Mouse (Mus musculus): ENCODE data around the gene Gm10447. TPM values are rescaled to one million over a fixed set of nuclear protein-coding genes. Genes with fewer than 3 reads are reported as not detected.

Gene Gm10447
- polyA plus RNA-seq, 1 experiment: 0.10 TPM

- Histone ChIP-seq H3K27ac (ENCODE audit: insufficient read depth, low read length) (no peak overlapping the region), H3K4me1 (ENCODE audit: control insufficient read depth, insufficient read depth, low read length) (no peaks in the 10 kb centered on the region), H3K4me3 (ENCODE audit: insufficient read depth, low read length) (no peak overlapping the region)
- TF ChIP-seq POLR2A (IDR thresholded peaks at IDR 0.05; ENCODE audit: extremely low read depth, insufficient read depth, low read length): no peak
These were observed 6.7 kb downstream of the Gm10447 start for GRCm38 (mm10) chr11:53450070-53450705.

- Histone ChIP-seq H3K27ac (ENCODE audit: insufficient read depth, low read length) (no peak overlapping the region), H3K4me1 (ENCODE audit: control insufficient read depth, insufficient read depth, low read length) (no peaks in the 10 kb centered on the region), H3K4me3 (ENCODE audit: insufficient read depth, low read length) (no peak overlapping the region)
- TF ChIP-seq POLR2A (IDR thresholded peaks at IDR 0.05; ENCODE audit: extremely low read depth, insufficient read depth, low read length): no peak
- no peak for TF ChIP-seq CTCF (IDR thresholded peaks at IDR 0.05; ENCODE audit: extremely low read depth, insufficient read depth, low read length)
These were observed 8.4 kb downstream of the Gm10447 start for GRCm38 (mm10) chr11:53448529-53448928.

DNA sequence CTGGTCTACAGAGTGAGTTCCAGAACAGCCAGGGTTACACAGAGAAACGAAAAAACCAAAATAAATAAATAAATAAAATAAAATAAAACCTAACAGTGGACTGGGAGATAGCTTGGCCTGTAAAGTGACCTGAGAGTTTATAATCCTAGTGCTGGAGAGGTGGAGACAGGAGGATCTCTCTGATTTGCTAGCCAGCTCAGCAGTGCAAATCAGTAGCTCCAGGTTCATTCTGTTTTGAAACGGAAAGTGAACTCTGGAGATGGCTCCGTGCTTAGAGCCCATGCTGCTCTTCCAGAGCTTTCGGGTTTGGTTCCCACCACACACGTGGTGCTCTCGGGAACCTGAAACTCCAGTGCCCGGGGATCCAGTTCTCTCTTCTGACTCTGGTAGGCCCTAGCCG is 8.9 kb downstream of the Gm10447 start:
- TF ChIP-seq CTCF (IDR thresholded peaks at IDR 0.05; ENCODE audit: extremely low read depth, insufficient read depth, low read length) (no peak), POLR2A (IDR thresholded peaks at IDR 0.05; ENCODE audit: extremely low read depth, insufficient read depth, low read length) (no peak)
- no peak overlapping the region for H3K27ac ChIP-seq (ENCODE audit: insufficient read depth, low read length)
- H3K4me1 ChIP-seq (ENCODE audit: control insufficient read depth, insufficient read depth, low read length): no peaks in the 10 kb centered on the region
- no peak overlapping the region for H3K4me3 ChIP-seq (ENCODE audit: insufficient read depth, low read length)

- TF ChIP-seq POLR2A (IDR thresholded peaks at IDR 0.05; ENCODE audit: extremely low read depth, insufficient read depth, low read length) (no peak), CTCF (IDR thresholded peaks at IDR 0.05; ENCODE audit: extremely low read depth, insufficient read depth, low read length) (no peak)
- Histone ChIP-seq H3K4me1 (ENCODE audit: control insufficient read depth, insufficient read depth, low read length) (no peaks in the 10 kb centered on the region), H3K27ac (ENCODE audit: insufficient read depth, low read length) (no peak overlapping the region), H3K4me3 (ENCODE audit: insufficient read depth, low read length) (no peak overlapping the region)
These were observed 10.7 kb downstream of the Gm10447 start for GRCm38 (mm10) chr11:53446183-53446582.

DNA sequence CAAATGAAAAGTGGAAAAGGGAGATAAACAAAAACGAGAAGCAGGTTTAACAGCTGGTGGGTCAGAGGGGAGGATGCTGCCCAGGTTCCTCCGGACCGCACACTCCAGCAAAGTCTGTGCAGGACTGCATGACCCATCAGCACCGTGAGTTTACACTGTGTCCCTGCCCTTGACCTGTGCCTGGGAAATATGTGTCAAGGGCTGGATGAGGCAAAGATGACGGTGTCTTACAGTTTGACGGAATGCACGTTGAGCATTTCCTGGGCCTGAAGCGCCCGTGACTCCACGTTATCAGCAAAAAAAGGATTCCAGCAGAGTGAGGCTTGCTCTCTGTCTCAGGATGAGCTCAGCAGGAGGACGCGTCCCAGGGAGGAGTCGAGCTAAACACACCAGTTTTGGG is 11.3 kb downstream of the Gm10447 start:
- no peak overlapping the region for H3K27ac ChIP-seq (ENCODE audit: insufficient read depth, low read length)
- no peak overlapping the region for H3K4me3 ChIP-seq (ENCODE audit: insufficient read depth, low read length)
- TF ChIP-seq POLR2A (IDR thresholded peaks at IDR 0.05; ENCODE audit: extremely low read depth, insufficient read depth, low read length): no peak
- TF ChIP-seq CTCF (IDR thresholded peaks at IDR 0.05; ENCODE audit: extremely low read depth, insufficient read depth, low read length): no peak
- H3K4me1 ChIP-seq (ENCODE audit: control insufficient read depth, insufficient read depth, low read length): no peaks in the 10 kb centered on the region

DNA sequence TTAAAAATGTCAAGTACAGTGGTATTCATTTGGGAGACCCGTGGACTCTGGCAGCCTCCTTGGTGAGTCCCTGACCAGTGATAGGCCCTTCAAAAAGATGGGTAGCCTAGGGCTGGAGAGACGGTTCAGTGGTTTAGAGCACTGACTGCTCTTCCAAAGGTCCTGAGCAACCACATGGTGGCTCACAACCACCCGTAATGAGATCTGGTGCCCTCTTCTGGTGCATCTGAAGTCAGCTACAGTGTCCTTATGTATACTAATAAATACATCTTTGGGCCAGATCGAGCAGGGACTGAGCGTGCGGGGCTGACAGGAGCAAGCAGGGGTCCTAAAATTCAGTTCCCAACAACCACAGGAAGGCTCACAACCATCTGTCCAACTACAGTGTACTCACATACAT is 13.0 kb downstream of the Gm10447 start:
- H3K27ac ChIP-seq (ENCODE audit: insufficient read depth, low read length): no peak overlapping the region
- TF ChIP-seq POLR2A (IDR thresholded peaks at IDR 0.05; ENCODE audit: extremely low read depth, insufficient read depth, low read length) (no peak), CTCF (IDR thresholded peaks at IDR 0.05; ENCODE audit: extremely low read depth, insufficient read depth, low read length) (peak; percentile 43)
- no peaks in the 10 kb centered on the region for H3K4me1 ChIP-seq (ENCODE audit: control insufficient read depth, insufficient read depth, low read length)
- H3K4me3 ChIP-seq (ENCODE audit: insufficient read depth, low read length): no peak overlapping the region

DNA sequence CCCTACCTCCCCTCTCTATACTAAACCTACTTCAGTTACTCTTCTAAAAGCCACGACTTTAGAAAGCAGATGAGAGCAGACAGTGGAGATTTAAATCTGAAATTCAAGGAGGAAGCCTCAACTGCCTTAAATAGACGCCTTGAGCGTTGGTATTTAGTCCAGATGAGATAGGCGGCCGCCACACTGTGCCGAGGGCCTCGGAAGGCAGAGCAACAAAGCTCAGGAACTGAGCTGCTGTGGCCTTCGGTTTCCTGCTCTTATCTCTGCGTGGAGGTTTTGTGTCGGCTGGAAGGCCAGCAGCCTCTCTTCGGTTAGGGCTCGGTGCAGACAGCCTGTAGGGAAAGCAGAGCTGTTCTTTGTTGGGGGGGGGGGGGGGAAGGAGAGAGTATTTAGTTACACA is 15.0 kb downstream of the Gm10447 start:
- TF ChIP-seq CTCF (IDR thresholded peaks at IDR 0.05; ENCODE audit: extremely low read depth, insufficient read depth, low read length): no peak
- no peak for TF ChIP-seq POLR2A (IDR thresholded peaks at IDR 0.05; ENCODE audit: extremely low read depth, insufficient read depth, low read length)
- Histone ChIP-seq H3K4me1 (ENCODE audit: control insufficient read depth, insufficient read depth, low read length) (no peaks in the 10 kb centered on the region), H3K27ac (ENCODE audit: insufficient read depth, low read length) (no peak overlapping the region), H3K4me3 (ENCODE audit: insufficient read depth, low read length) (no peak overlapping the region)

DNA sequence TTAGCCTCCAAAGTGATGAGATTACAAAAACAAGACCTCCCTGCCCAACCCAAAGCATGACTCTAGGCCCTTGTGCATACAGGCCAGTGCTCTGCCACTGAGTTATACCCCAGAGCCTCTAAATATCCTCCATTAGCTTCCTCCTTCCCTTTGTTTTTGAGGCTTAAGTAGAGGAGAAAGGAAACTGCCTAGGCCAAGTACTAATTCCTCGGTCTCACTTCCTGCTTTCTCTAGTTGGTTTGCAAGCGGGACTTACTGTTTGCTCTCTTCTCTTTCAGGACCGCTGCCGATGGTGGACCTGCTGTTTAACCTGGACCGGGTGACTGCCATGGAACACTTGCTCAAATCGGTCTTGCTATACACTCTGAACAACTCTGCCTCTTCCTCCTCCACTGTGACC is 20.6 kb downstream of the Gm10447 start:
- Histone ChIP-seq H3K4me1 (ENCODE audit: control insufficient read depth, insufficient read depth, low read length) (peaks cover 3% of the 10 kb centered on the region), H3K27ac (ENCODE audit: insufficient read depth, low read length) (no peak overlapping the region), H3K4me3 (ENCODE audit: insufficient read depth, low read length) (no peak overlapping the region)
- TF ChIP-seq POLR2A (IDR thresholded peaks at IDR 0.05; ENCODE audit: extremely low read depth, insufficient read depth, low read length) (no peak), CTCF (IDR thresholded peaks at IDR 0.05; ENCODE audit: extremely low read depth, insufficient read depth, low read length) (no peak)

DNA sequence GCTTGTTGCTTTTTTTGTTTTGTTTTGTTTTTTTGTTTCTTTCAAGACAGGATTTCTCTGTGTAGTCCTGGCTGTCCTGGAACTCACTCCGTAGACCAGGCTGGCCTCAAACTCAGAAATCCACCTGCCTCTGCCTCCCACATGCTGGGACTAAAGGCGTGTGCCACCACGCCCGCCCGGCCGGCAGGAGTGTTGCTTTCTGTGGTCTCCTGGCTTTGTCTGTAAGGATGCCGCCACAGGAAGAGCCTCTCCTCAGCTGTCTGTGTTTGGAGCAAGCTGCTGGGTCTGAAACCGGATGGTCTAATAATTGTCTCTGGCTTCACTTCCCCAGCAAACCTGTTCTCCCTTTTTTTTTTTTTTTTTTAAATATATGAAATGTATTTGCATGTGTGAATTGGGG is 21.4 kb downstream of the Gm10447 start:
- TF ChIP-seq CTCF (IDR thresholded peaks at IDR 0.05; ENCODE audit: extremely low read depth, insufficient read depth, low read length) (no peak), POLR2A (IDR thresholded peaks at IDR 0.05; ENCODE audit: extremely low read depth, insufficient read depth, low read length) (no peak)
- peaks cover 4% of the 10 kb centered on the region for H3K4me1 ChIP-seq (ENCODE audit: control insufficient read depth, insufficient read depth, low read length)
- no peak overlapping the region for H3K4me3 ChIP-seq (ENCODE audit: insufficient read depth, low read length)
- no peak overlapping the region for H3K27ac ChIP-seq (ENCODE audit: insufficient read depth, low read length)

DNA sequence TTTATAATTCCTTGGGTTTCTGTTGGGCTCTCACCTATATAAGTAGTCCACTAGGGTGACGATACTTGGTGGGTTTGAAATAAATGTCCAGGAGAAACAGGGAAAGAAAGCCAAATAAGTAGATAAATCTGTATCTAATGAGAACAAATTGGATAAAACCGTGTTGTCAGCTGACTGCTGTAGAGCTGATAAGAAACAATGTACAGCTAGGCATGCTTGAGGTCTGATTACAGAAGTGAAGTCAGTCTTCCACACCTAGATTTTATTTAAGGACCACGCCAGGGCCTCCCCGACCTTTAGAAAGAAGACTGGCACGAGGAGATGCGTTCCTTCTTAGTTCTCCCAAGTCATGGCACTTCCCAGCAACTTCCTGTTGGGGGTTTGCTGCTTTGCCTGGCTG is 23.9 kb downstream of the Gm10447 start:
- no peak overlapping the region for H3K27ac ChIP-seq (ENCODE audit: insufficient read depth, low read length)
- no peak overlapping the region for H3K4me3 ChIP-seq (ENCODE audit: insufficient read depth, low read length)
- TF ChIP-seq POLR2A (IDR thresholded peaks at IDR 0.05; ENCODE audit: extremely low read depth, insufficient read depth, low read length) (no peak), CTCF (IDR thresholded peaks at IDR 0.05; ENCODE audit: extremely low read depth, insufficient read depth, low read length) (no peak)
- peaks cover 5% of the 10 kb centered on the region for H3K4me1 ChIP-seq (ENCODE audit: control insufficient read depth, insufficient read depth, low read length)

All from cortical plate, adult 2 months (tissue).